Mouse (Mus musculus) embryo, embryonic 9.5 days (tissue): ENCODE data around the gene March1.
"Not testable (repeated sequence)": the region's sequence is repeated elsewhere in the genome, so short reads cannot be mapped to it uniquely, and the experiment has no call there.

Experiments used
- DNase-seq: peaks from one replicate; pipeline ENCODE4 v3.0.0-alpha.2; 2017; ENCODE audit errors: extremely low spot score

Gene March1

GRCm38 (mm10) chr8:66317824-66318223, 700.1 kb downstream of the March1 start:
- no peak for DNase-seq

DNA sequence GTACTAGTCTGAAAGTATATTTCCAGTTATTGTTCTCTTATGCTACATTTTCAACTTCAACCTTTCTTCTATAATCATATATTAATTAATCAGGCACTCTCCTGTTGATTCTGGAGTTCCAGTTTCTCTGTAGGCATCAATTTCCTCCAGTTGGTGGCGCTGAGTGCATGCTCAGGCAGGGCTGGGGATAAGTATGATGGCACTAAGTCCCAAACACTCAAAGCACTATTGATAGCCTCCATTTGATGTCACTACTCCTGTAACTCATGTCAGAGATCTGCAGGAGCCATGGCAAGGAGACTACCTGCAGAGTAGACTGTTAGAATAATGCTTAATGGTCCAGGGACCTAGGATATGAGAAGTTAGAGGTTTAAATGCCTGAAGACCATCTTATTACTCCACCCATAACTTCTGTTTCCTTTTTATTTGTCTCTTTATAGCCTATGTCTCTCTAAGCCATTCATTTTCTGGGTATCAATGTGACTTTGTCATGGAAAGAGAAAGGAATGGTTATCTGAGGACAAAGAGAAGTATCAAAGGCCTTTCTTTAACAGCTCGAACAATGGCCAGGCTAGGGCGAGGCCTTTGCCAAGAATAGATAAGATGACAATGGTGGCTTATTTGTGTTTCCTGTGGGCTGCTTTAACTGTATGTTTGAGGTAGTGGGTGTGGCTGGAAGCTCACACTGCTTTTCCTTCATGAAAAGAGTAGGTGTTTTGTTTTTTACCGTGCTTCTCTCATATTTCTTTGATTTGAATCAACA, 705.5 kb downstream of the March1 start:
- DNase-seq: no peak

DNA sequence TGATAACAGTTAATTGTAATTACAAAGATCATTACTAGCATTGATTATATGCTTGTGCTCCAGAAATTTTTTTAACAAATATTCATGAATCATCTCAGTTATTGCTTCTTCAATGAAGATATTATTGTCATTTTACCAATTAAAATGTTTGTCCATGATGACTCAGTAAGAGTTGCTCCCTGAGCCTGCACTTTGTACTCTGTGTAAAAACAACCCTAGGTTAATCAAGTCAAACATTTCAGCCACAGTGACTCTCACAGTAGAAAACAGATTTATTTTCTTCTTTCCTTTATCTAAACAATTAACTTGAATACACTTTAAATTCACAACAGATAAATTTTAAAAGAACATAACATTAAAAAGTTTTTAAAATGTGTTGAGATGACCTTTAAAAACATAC, 708.7 kb downstream of the March1 start:
- no peak for DNase-seq

DNA sequence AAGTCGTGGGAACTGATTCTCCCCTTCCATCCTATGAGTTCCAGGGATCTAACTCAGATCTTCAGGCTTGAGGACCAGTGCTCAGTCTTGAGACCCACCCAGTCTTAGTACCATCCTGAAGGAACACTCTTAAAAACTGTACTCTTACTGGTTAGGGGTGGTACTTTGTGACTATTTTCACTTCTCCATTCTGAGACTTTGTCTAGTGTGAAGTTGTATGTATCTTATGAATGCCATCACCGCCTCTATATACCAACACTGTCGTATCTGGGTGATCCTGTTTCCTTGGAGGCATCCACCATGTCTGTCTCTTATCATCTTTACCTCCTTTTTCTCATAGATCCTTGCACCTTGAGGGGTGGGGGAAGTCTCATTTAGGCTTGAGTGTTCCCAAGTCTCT, 714.5 kb downstream of the March1 start:
- DNase-seq: no peak

GRCm38 (mm10) chr8:66334265-66334664, 716.6 kb downstream of the March1 start:
- no peak for DNase-seq

DNA sequence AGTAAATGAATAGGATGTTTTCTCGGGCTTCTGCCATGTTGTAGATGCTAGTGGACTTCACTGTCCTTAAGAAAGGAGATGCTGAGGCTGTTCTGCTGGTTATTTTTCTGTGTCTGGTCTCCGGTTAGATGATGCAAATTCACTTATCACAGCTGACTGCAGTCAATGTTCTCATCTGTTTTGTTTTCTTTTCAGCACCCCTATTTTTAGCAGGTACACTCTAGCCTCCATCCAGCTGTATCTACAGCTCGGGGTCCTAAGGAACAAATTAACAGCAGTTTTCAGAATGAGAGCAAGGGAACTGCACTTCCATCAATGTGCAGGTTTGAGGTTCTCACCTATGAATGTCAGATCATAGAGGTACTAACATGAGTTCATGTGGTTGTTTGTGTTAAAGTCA, 721.9 kb downstream of the March1 start:
- no peak for DNase-seq

- no peak for DNase-seq
Observed at GRCm38 (mm10) chr8:66342928-66343327, 725.2 kb downstream of the March1 start.

- DNase-seq: no peak
Observed at GRCm38 (mm10) chr8:66362882-66363801, 745.4 kb downstream of the March1 start.

- no peak for DNase-seq
Observed at GRCm38 (mm10) chr8:66383694-66384373, 766.1 kb downstream of the March1 start.

DNA sequence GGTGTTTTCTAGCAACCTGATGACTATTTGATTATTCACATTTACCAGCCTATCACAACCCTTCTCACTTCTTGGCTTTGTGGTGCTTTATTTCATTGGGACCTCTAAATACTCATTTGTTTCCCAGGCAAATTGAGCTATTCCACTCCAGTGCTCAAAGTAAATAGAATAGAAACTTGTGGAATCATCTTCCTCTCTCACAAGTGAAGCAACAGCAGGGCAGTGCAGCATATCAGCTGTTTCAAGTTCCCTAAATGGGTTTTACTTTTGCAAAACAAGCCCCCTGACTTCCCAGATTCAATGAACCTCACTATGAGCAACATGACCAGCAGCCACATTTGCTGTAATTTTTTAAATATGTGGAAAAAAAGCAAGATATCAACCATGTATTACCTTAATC, 768.3 kb downstream of the March1 start:
- DNase-seq: no peak

GRCm38 (mm10) chr8:66388693-66389092, 771.0 kb downstream of the March1 start:
- no peak for DNase-seq

DNA sequence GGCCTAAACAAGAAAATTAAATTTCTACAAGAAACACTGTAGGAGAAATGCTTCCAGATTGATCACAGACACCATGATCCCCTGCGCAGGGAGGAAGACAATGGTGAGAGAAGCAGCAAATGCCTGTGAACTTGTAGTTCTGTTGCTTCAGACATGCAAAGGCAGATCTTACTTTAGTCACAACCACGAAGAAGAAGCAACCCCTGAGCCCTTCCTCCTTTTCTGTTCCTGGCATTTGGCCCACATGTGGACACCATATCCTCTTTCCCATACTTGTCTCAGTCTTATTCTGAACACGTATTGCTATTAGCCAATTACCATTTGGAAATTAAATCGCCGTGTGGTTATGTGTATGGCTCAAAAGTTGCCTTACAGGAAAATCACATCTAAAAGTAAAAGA, 773.9 kb downstream of the March1 start:
- no peak for DNase-seq

DNA sequence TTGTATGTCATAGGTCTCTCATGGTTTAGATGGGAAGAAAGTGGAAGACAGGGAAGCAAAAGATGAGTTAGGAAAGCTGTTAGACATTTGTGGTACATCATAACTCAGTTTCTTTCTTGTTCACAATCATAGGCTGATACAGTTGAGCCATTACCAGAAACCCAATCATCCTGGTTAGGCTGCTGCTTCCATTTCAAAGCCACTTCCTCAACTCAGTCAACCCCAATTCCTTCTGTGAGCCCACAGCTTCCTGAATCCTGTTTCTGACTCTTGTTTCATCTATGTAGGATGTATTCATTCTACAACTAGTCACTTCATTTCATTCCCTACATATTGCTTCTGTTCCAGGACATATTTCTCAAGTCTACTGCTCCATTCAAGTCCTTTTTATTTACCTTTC, 775.2 kb downstream of the March1 start:
- no peak for DNase-seq

- DNase-seq: no peak
Observed at GRCm38 (mm10) chr8:66394148-66394547, 776.4 kb downstream of the March1 start.

GRCm38 (mm10) chr8:66397811-66398210, 780.1 kb downstream of the March1 start:
- no peak for DNase-seq

- DNase-seq: no peak
Observed at GRCm38 (mm10) chr8:66400050-66400449, 782.4 kb downstream of the March1 start.

DNA sequence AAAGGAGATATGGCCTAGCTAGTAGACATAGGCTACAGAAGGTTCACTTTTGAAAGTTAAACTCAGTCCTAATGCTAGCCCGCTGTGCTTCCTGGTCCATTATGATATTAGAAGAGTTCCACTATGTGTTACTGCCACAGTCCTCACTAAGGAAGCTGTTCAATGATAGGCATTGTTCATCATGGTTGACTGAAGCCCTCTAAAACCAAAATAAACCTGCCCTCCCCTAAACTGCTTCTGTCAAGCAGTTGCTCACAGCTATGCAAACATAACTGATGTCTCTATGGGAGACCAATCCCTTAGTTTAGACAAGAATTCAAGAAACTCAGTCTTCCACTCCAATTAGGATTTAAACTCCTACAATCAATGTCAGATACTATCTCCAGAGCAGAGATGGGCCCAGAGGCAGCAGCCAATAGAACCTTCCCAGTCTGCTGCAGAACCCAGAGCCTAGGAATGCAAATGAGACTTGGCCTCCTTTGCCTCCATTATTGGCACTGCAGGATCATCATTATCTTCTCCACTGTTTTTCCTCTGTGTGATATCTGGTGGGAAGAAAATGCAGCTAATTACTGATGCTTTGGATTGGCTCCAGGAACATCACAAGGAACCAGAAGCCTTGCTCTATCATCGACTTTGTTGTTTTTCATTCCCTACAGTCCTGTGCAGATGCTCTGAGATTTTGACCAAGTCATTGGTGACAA, 787.2 kb downstream of the March1 start:
- DNase-seq: no peak

- DNase-seq: not testable (repeated sequence)
Observed at GRCm38 (mm10) chr8:66405796-66406195, 788.1 kb downstream of the March1 start.

DNA sequence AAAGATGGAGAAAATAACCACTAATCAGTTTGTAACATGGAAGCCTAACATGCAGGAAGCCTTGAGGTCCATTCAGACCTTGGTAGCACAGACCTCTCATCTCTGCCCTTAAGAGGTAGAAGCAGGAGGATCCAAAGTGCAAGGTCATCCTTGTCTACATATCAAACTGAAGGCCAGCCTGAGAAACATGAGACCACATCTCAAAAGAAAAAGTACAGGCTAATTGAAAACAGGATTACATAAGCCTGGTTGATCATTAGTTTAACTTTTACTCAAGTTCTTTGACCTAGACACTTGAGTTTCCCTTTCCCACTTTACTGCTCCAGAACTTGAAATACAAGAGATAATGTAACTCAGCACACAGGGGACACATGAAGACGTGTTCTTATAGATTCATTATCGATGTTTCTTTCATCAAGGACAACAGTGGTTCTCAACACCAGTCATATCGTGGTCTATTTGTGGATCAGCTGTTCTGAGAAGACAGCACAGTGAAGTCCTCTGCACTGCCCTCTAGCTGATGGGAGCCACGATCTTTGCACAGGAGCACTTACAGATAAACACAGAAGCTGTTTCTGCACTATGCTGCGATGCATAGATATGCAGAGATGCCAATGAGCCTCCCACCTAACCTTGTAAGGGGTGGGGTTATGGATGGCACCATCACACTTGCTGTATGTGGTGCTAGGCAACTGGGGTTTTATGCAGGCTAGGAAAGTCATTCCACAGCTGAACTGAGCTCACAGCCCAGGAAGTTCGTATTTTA, 789.1 kb downstream of the March1 start:
- no peak for DNase-seq

GRCm38 (mm10) chr8:66410080-66410615, 792.4 kb downstream of the March1 start:
- DNase-seq: no peak

DNA sequence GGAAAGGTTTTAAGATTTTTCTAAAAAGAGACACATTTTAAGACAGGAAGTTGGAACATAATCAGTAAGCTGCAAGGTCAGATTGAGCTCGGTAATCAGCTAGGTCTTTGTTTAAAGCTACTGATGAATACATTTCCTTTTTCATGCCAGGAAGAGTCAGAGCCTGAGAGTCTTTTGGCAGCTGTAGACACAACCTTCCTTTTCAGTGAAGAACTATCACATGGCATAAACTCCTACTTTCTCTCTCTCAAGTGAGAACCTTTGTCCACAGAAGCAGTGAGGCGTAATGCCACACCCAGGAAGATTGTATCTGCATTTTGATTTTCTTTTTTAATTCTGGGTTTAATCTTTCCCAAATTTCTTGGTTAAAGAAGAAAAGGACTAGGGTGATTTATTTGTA, 795.4 kb downstream of the March1 start:
- DNase-seq: no peak
